In the genomic region with DNA sequence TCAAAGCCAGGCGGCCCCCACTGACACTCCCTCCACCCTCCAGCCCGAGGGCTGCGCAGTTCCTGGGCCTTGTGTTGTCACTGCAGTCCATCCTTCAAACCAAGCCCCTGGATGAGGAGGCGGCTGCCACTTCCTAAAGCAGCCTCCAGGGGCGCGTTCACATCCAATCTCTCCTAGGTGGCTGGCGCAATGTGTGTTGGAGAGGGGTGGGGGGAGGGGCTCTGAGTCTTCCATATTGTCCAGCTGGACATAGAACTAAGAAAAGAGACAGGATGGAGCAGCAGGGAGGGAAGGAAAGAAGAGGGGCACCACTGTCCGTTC, we compare ENCODE assay signal across 8 mouse cellular contexts. TPM values are rescaled to one million over a fixed set of nuclear protein-coding genes. Genes with fewer than 3 reads are reported as not detected.
DNase-seq lines count a peak whose midpoint lies in the region; ATAC-seq and TF ChIP-seq lines count a peak whose summit lies in the region.

No protein-coding gene starts in this region.

- peak; percentile 66 for ATAC-seq in forebrain, embryonic 16.5 days
- no peak for ATAC-seq in liver, embryonic 14.5 days (ENCODE audit: insufficient read depth)
- ATAC-seq in stomach, embryonic 15.5 days (ENCODE audit: insufficient read depth, low FRiP score, low read depth): no peak

- no peak overlapping the region for H3K4me3 ChIP-seq in kidney, adult 2 months (ENCODE audit: insufficient read depth, low read depth, low read length)
- no peak overlapping the region for H3K4me3 ChIP-seq in forebrain, embryonic 16.5 days (replicated peaks; ENCODE audit: low read length)
- no peak overlapping the region for H3K4me3 ChIP-seq in liver, embryonic 14.5 days (ENCODE audit: insufficient read depth in 1 of 2, low read depth in 2 of 2, low read length in 2 of 2)
- H3K4me3 ChIP-seq in stomach, embryonic 15.5 days (replicated peaks): no peak overlapping the region

- no peak overlapping the region for H3K27ac ChIP-seq in kidney, adult 2 months (ENCODE audit: insufficient read depth, low read depth, low read length)
- H3K27ac ChIP-seq in forebrain, embryonic 16.5 days (ENCODE audit: low read length): no peak overlapping the region
- H3K27ac ChIP-seq in liver, embryonic 14.5 days: no peak overlapping the region
- 0 out of 2 replicates have a peak overlapping the region, but pooled peaks have one; percentile 2 for H3K27ac ChIP-seq in stomach, embryonic 15.5 days

- no peak for TF ChIP-seq POLR2A in kidney, adult 2 months (IDR thresholded peaks at IDR 0.05; ENCODE audit: low read depth, low read length)

- TF ChIP-seq EP300 in liver, embryonic 14.5 days (IDR thresholded peaks at IDR 0.05; ENCODE audit: low read depth): no peak

- H3K4me1 ChIP-seq in kidney, adult 2 months (ENCODE audit: control insufficient read depth, insufficient read depth, low read length): no peaks in the 10 kb centered on the region
- H3K4me1 ChIP-seq in forebrain, embryonic 16.5 days (replicated peaks; ENCODE audit: control insufficient read depth, insufficient read depth, low read length): peaks cover 5% of the 10 kb centered on the region
- no peaks in the 10 kb centered on the region for H3K4me1 ChIP-seq in liver, embryonic 14.5 days (replicated peaks; ENCODE audit: control insufficient read depth in 2 of 2, insufficient read depth in 2 of 2, low read length in 1 of 2)
- peaks cover 14% of the 10 kb centered on the region; the same call in 1 of the 2 replicates for H3K4me1 ChIP-seq in stomach, embryonic 15.5 days

- H3K27me3 ChIP-seq in kidney, adult 2 months (replicated peaks; ENCODE audit: control insufficient read depth, insufficient read depth, low read length): no peaks in the 10 kb centered on the region
- no peaks in the 10 kb centered on the region for H3K27me3 ChIP-seq in forebrain, embryonic 16.5 days (replicated peaks; ENCODE audit: control insufficient read depth, insufficient read depth, low read length)
- no peaks in the 10 kb centered on the region; the same call in 1 of the 2 replicates for H3K27me3 ChIP-seq in liver, embryonic 14.5 days (ENCODE audit: control insufficient read depth, insufficient read depth, low read length)
- no peaks in the 10 kb centered on the region for H3K27me3 ChIP-seq in stomach, embryonic 15.5 days (replicated peaks)

- no peak overlapping the region for H3K9ac ChIP-seq in forebrain, embryonic 16.5 days (replicated peaks; ENCODE audit: low read depth, low read length)
- H3K9ac ChIP-seq in liver, embryonic 14.5 days (replicated peaks): no peak overlapping the region
- H3K9ac ChIP-seq in stomach, embryonic 15.5 days: no peak overlapping the region

- DNase-seq in kidney, adult 2 months: no peak
- no peak for DNase-seq in kidney, adult 18-20 months
- DNase-seq in WW6 (ENCODE audit: low read depth, low spot score): peak; percentile 88
- no peak for DNase-seq in liver, embryonic 14.5 days (ENCODE audit: low read depth in 3 of 3, low spot score in 3 of 3)
- no peak for DNase-seq in gastrocnemius, adult 8-10 months (ENCODE audit: low spot score in 2 of 2)
- no peak for DNase-seq in spleen, postnatal 14 days (ENCODE audit: low spot score in 2 of 2)

- H3K36me3 ChIP-seq in kidney, adult 2 months (ENCODE audit: control insufficient read depth, insufficient read depth, low read length): no peaks in the 10 kb centered on the region
- no peaks in the 10 kb centered on the region for H3K36me3 ChIP-seq in forebrain, embryonic 16.5 days (ENCODE audit: control insufficient read depth, insufficient read depth)
- H3K36me3 ChIP-seq in liver, embryonic 14.5 days (replicated peaks; ENCODE audit: control insufficient read depth, insufficient read depth, low read depth): no peaks in the 10 kb centered on the region
- no peaks in the 10 kb centered on the region for H3K36me3 ChIP-seq in stomach, embryonic 15.5 days

- no peak overlapping the region for H3K4me2 ChIP-seq in forebrain, embryonic 16.5 days (ENCODE audit: low read length)
- H3K4me2 ChIP-seq in liver, embryonic 14.5 days (ENCODE audit: low read depth): no peak overlapping the region
- peak overlapping the region; percentile 23; the same call in 1 of the 2 replicates for H3K4me2 ChIP-seq in stomach, embryonic 15.5 days

- TF ChIP-seq CTCF in kidney, adult 2 months (conservative IDR thresholded peaks at IDR 0.05; ENCODE audit: insufficient read depth, insufficient read length, low read depth, low read length): peak; percentile 36; the same call in 1 of the 2 replicates
- TF ChIP-seq CTCF in liver, embryonic 14.5 days (IDR thresholded peaks at IDR 0.05; ENCODE audit: low read depth): peak; percentile 64

- H3K9me3 ChIP-seq in forebrain, embryonic 16.5 days (ENCODE audit: control insufficient read depth, low read length): no peaks in the 10 kb centered on the region
- no peaks in the 10 kb centered on the region for H3K9me3 ChIP-seq in liver, embryonic 14.5 days (ENCODE audit: control insufficient read depth, low read length)
- no peaks in the 10 kb centered on the region for H3K9me3 ChIP-seq in stomach, embryonic 15.5 days

- 31% methylated on average over 8 of the region's 8 CpGs for WGBS in kidney, adult 2 months
- 4% methylated on average over 8 of the region's 8 CpGs for WGBS in forebrain, embryonic 16.5 days
- 18% methylated on average over 8 of the region's 8 CpGs for WGBS in liver, embryonic 14.5 days (ENCODE audit: insufficient replicate concordance)
- WGBS in stomach, embryonic 15.5 days: 5% methylated on average over 8 of the region's 8 CpGs

RNA-seq across cellular contexts. Expression of a gene that starts 9.1 kb away (rescaled TPM):
- 15.4 and 17.6 TPM in 2 replicates for polyA plus RNA-seq in kidney, adult 2 months (2012; rRNA removed)
- 0.36 and 0.46 TPM in 2 replicates for polyA plus RNA-seq in forebrain, embryonic 16.5 days (2015; fragmentation: Nextera tagmentation; extraction: Ambion mirVana)
- 3.9 and 4.4 TPM in 2 replicates for polyA plus RNA-seq in liver, embryonic 14.5 days (2012; rRNA removed)
- 4.4 and 5.4 TPM in 2 replicates for polyA plus RNA-seq in liver, embryonic 14.5 days (2014; fragmentation: Nextera tagmentation; extraction: Ambion mirVana)
- polyA plus RNA-seq in stomach, embryonic 15.5 days (2015; fragmentation: Nextera tagmentation; extraction: Ambion mirVana): 5.5 and 5.9 TPM in 2 replicates
- total RNA-seq in gastrocnemius, adult 8-10 months (2022): 1 to 10 TPM in 1 of 4 experiments, under 1 TPM in 3; 0.36 to 1.0 (median 0.77) TPM

RNA-seq across cellular contexts. Expression of a gene that starts 21.7 kb away (rescaled TPM):
- 11.1 and 15.3 TPM in 2 replicates for polyA plus RNA-seq in kidney, adult 2 months (2012; rRNA removed)
- 10.2 and 11.3 TPM in 2 replicates for polyA plus RNA-seq in forebrain, embryonic 16.5 days (2015; fragmentation: Nextera tagmentation; extraction: Ambion mirVana)
- 2.1 and 2.2 TPM in 2 replicates for polyA plus RNA-seq in liver, embryonic 14.5 days (2012; rRNA removed)
- polyA plus RNA-seq in liver, embryonic 14.5 days (2014; fragmentation: Nextera tagmentation; extraction: Ambion mirVana): 1.6 and 1.9 TPM in 2 replicates
- 8.8 and 9.3 TPM in 2 replicates for polyA plus RNA-seq in stomach, embryonic 15.5 days (2015; fragmentation: Nextera tagmentation; extraction: Ambion mirVana)
- total RNA-seq in gastrocnemius, adult 8-10 months (2022): 1 to 10 TPM; 2.2 to 3.7 (median 3.2) TPM

RNA-seq across cellular contexts. Expression of a gene that starts 45.8 kb away (rescaled TPM):
- polyA plus RNA-seq in kidney, adult 2 months (2012; rRNA removed): 348 and 492 TPM in 2 replicates
- polyA plus RNA-seq in forebrain, embryonic 16.5 days (2015; fragmentation: Nextera tagmentation; extraction: Ambion mirVana): not detected in 2 replicates
- polyA plus RNA-seq in liver, embryonic 14.5 days (2012; rRNA removed): not detected in 2 replicates
- not detected in 2 replicates for polyA plus RNA-seq in liver, embryonic 14.5 days (2014; fragmentation: Nextera tagmentation; extraction: Ambion mirVana)
- polyA plus RNA-seq in stomach, embryonic 15.5 days (2015; fragmentation: Nextera tagmentation; extraction: Ambion mirVana): not detected in 2 replicates
- not detected for total RNA-seq in gastrocnemius, adult 8-10 months (2022)

Comparison
In these comparisons a context has a peak if more than half of its experiments do, and no peak if none do; other contexts are left out.
1. RNA of a gene that starts 45.8 kb away (polyA plus RNA-seq): 348 to 492 TPM in kidney, adult 2 months; not detected in forebrain, embryonic 16.5 days, not detected in stomach, embryonic 15.5 days and not detected in liver, embryonic 14.5 days; every median in the first group is over 100 times any median in the second.